Mouse (Mus musculus) stomach, embryonic 14.5 days (tissue): ENCODE measurements around the gene Kcnj10. TPM values are rescaled to one million over a fixed set of nuclear protein-coding genes. Genes with fewer than 3 reads are reported as not detected.

Source experiments
- ATAC-seq: fragments of 200-750 bp; cut with Nextera tagmentation; 2 replicates; pipeline ENCODE4 v1.8.0; 2017; ENCODE audit warnings: low read depth, moderate TSS enrichment; ENCODE audit not compliant: insufficient number of reproducible peaks, insufficient read depth, low FRiP score
- H3K27ac ChIP-seq: fragments of 300-500 bp; sonication (generic); 2 replicates; pipeline ENCODE4 v1.5.1; 2014; ENCODE audit warnings: mild to moderate bottlenecking, low read length, moderate library complexity, mixed read lengths
- H3K27me3 ChIP-seq: fragments of 300-500 bp; sonication (generic); 2 replicates; pipeline ENCODE4 v1.6.1; 2014; ENCODE audit warnings: low read length, control low read depth, mixed read lengths; ENCODE audit not compliant: control insufficient read depth, insufficient read depth
- H3K36me3 ChIP-seq: fragments of 300-500 bp; sonication (generic); 2 replicates; pipeline ENCODE4 v1.6.1; 2014; ENCODE audit warnings: mild to moderate bottlenecking, control low read depth, low read length, moderate library complexity, mixed read lengths; ENCODE audit not compliant: control insufficient read depth, insufficient read depth
- H3K4me1 ChIP-seq: fragments of 300-500 bp; sonication (generic); 2 replicates; pipeline ENCODE4 v1.6.1; 2014; ENCODE audit warnings: low read length, control low read depth, mixed read lengths; ENCODE audit not compliant: control insufficient read depth, insufficient read depth
- H3K4me2 ChIP-seq: fragments of 300-500 bp; sonication (generic); replicated peaks from 2 replicates; pipeline ENCODE4 v1.6.1; 2014; ENCODE audit warnings: low read depth, low read length, control low read depth
- H3K4me3 ChIP-seq: fragments of 300-500 bp; sonication (generic); 2 replicates; pipeline ENCODE4 v1.5.1; 2014; ENCODE audit warnings: low read depth, low read length, control low read depth
- H3K9ac ChIP-seq: fragments of 300-500 bp; sonication (generic); replicated peaks from 2 replicates; pipeline ENCODE4 v1.6.1; 2014; ENCODE audit warnings: low read depth, mild to moderate bottlenecking, control low read depth, low read length, moderate library complexity, mixed read lengths
- H3K9me3 ChIP-seq: fragments of 300-500 bp; sonication (generic); 2 replicates; pipeline ENCODE4 v1.6.1; 2016; ENCODE audit warnings: low read depth, low read length, control low read depth; ENCODE audit not compliant: control insufficient read depth
- WGBS: fragments of 180-500 bp; shearing (Covaris S2); extraction: QIAGEN DNeasy Blood & Tissue Kit; methylation state at CpG from one replicate; pipeline ENCODE4 v1.1.7; 2014; 5-methylcytosine and 5-hydroxymethylcytosine counted together
- polyA plus RNA-seq: library from polyadenylated mRNA; unstranded; fragments of >200 nt; fragmentation: Nextera tagmentation; extraction: Ambion mirVana; gene quantifications from 2 replicates; pipeline ENCODE4 v1.2.1, GENCODE M21; 2014

Gene Kcnj10
- polyA plus RNA-seq, 1 experiment from 2014 or later, result 0.09 TPM

DNA sequence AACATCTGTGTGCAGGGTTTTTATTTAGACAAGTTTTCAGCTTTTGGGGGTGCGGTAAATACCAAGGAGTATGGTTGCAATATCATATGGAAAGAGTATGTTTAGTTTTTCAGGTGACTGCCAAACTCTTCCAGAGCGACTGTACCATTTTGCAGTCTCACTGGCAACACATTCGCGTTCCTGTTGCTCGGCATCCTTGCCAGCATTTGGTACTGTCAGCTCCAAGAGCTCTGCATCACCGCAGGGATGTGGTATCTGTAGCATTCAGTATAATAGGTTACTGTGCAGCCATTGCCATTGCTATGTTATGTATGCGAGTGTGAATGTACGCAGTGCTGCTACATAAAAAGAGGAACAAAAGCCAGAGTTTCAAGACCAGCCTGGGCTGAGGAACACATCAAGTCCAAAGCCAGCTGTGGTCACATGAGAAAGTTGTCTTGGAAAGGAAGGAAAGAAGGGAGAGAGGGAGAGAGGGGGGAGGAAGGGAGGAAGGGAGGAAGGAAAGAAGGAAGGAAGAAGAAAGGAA is 9.5 kb upstream of the Kcnj10 start:
- ATAC-seq, result no peak
- no peak overlapping the region for H3K9ac ChIP-seq
- H3K4me3 ChIP-seq, result no peak overlapping the region
- peaks cover 23% of the 10 kb centered on the region for H3K27me3 ChIP-seq
- H3K27ac ChIP-seq, result no peak overlapping the region
- H3K36me3 ChIP-seq, result no peaks in the 10 kb centered on the region
- no peaks in the 10 kb centered on the region for H3K9me3 ChIP-seq
- H3K4me2 ChIP-seq, result no peak overlapping the region
- 71% methylated on average over 8 of the region's 8 CpGs for WGBS
- H3K4me1 ChIP-seq, result no peaks in the 10 kb centered on the region

DNA sequence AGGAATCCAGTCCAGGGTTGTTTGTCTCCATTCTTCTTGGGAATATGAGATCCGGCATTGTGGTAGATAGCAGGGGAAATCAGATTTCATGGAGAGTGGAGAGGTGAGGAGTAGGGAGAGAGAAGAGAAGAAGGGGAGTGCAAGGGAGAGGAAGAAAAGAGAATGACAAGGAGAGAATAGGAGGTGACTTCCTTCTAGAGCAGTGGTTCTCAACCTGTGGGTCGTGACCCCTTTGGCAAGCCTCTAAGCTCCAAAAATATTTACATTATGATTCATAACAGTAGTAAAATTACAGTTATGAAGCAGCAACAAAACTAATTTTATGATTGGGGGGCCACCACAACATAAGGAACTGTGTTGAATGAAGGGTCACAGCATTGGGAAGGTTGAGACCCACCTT is 8.1 kb upstream of the Kcnj10 start:
- Histone ChIP-seq H3K36me3 (no peaks in the 10 kb centered on the region), H3K4me1 (no peaks in the 10 kb centered on the region), H3K27me3 (peaks cover 9% of the 10 kb centered on the region), H3K27ac (no peak overlapping the region), H3K9me3 (no peaks in the 10 kb centered on the region), H3K4me3 (no peak overlapping the region), H3K4me2 (no peak overlapping the region), H3K9ac (no peak overlapping the region)
- no peak for ATAC-seq
- 84% methylated on average over 2 of the region's 2 CpGs for WGBS

DNA sequence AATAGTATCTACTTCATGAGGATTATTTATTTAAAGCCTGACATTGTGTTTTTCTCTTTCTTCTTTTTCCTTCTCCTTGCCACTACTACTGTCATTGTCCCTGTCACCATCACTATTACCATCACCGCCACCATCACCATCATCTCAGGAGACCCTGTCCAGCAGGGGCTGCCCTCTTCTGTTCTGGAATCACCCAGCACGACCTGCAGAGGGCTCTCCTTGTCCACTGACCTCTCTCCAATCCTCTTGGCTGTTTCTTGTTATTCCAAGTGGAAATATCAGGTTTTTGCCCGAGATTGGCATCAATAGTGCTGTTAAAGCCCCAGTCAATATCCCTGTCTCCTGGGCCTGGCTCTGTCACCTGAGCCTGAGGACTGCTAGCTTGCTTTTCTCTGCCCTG is 7.5 kb upstream of the Kcnj10 start:
- no peak overlapping the region for H3K4me2 ChIP-seq
- H3K27me3 ChIP-seq, result peaks cover 6% of the 10 kb centered on the region
- H3K9ac ChIP-seq, result no peak overlapping the region
- H3K9me3 ChIP-seq, result no peaks in the 10 kb centered on the region
- no peaks in the 10 kb centered on the region for H3K4me1 ChIP-seq
- H3K27ac ChIP-seq, result no peak overlapping the region
- no peak for ATAC-seq
- H3K36me3 ChIP-seq, result no peaks in the 10 kb centered on the region
- no peak overlapping the region for H3K4me3 ChIP-seq
- 17% methylated on average over 3 of the region's 3 CpGs for WGBS

DNA sequence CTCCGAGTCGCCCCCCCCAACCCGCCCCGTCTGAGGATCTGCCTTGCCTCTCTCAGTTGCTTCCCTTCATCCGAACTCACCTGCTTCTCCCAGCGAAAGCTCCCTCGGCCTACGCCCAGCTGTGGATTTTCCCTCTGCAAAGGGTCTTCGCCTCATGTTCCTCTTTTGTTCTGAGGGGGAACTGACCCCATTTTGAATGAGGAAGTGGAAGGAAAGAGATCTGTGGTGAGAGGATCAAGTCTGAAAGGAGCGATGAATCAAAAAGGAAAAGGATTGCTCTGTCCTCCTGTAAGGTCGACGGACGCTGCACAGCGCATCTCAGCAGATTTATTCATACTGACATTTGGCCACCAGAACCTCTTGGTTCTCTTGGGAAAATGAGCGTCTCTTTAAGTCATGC is 5.2 kb upstream of the Kcnj10 start:
- Histone ChIP-seq H3K4me1 (peaks cover 4% of the 10 kb centered on the region; the same call in 1 of the 2 replicates), H3K9ac (no peak overlapping the region), H3K9me3 (no peaks in the 10 kb centered on the region), H3K4me2 (no peak overlapping the region), H3K27me3 (no peaks in the 10 kb centered on the region; the same call in 1 of the 2 replicates), H3K36me3 (no peaks in the 10 kb centered on the region), H3K27ac (no peak overlapping the region), H3K4me3 (no peak overlapping the region)
- ATAC-seq, result no peak
- 72% methylated on average over 15 of the region's 15 CpGs for WGBS

DNA sequence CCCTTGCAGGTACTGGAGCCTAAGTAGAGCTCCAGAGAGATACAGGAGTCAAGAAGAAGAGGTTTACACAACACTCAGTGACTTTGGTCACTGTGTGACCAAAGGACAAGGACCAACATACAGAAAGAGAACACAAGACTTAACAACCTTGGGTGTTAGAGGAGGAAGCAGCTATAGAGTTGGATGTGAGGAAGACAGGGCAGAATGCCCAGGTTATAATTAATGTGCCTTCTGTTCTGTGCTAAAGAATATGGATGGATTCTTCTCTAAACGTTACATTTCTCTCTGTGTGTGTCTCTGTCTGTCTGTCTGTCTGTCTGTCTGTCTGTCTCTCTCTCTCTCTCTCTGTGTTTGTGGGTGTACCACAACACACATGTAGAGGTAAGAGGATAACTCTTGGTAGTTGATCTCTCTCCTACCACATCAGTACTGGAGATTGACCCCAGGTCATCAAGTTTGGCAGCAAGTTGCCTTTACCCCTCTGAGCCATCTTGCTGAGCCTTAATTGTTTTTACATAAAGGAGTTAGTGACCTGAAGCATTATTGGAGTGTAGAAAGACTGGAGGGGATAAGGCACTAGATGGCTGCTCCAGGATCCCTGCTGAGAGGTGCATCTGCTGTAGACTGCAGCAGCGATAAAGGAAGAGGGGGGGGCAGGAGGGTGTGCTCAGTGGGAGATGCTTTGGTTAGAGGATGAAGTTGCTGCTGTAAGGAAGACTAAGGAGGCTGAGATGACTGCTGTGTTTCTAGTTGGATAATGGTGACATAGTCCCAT is 3.4 kb upstream of the Kcnj10 start:
- no peak for ATAC-seq

DNA sequence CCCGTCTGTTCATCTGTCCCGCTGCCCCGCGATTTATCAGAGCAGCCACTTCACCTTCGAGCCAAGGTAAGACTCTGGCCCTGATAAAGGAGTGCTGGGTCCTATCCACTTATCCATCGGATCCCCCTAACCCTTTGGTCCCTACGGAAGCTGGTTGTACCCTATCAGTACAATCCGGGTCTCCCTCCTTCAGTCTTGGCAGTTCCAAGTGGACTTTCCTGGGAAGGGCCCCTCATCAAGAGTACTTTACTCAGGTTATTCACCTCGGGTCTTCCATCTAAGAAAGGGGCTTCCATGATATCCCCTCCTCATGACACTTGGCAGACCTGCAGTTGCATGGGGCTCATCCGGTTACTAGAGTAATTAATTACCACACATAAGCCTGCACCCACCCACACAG is 376 bp downstream of the Kcnj10 start:
- no peak overlapping the region; the same call in 1 of the 2 replicates for H3K9ac ChIP-seq
- 20% methylated on average over 10 of the region's 10 CpGs for WGBS
- peaks cover 9% of the 10 kb centered on the region for H3K27me3 ChIP-seq
- H3K4me1 ChIP-seq, result peaks cover 4% of the 10 kb centered on the region; the same call in 1 of the 2 replicates
- H3K4me2 ChIP-seq, result peak overlapping the region; percentile 64
- H3K9me3 ChIP-seq, result no peaks in the 10 kb centered on the region
- H3K36me3 ChIP-seq, result no peaks in the 10 kb centered on the region
- H3K27ac ChIP-seq, result no peak overlapping the region
- ATAC-seq, result peak; percentile 2; the same call in 1 of the 2 replicates
- H3K4me3 ChIP-seq, result peak overlapping the region; percentile 29

More for the DNA sequence above, 3.4 kb upstream of the Kcnj10 start:
- Histone ChIP-seq H3K9me3 (no peaks in the 10 kb centered on the region), H3K4me2 (no peak overlapping the region), H3K27me3 (peaks cover 9% of the 10 kb centered on the region), H3K4me3 (no peak overlapping the region), H3K9ac (no peak overlapping the region), H3K36me3 (no peaks in the 10 kb centered on the region), H3K27ac (no peak overlapping the region), H3K4me1 (peaks cover 4% of the 10 kb centered on the region; the same call in 1 of the 2 replicates)
- 43% methylated on average over 2 of the region's 2 CpGs for WGBS

DNA sequence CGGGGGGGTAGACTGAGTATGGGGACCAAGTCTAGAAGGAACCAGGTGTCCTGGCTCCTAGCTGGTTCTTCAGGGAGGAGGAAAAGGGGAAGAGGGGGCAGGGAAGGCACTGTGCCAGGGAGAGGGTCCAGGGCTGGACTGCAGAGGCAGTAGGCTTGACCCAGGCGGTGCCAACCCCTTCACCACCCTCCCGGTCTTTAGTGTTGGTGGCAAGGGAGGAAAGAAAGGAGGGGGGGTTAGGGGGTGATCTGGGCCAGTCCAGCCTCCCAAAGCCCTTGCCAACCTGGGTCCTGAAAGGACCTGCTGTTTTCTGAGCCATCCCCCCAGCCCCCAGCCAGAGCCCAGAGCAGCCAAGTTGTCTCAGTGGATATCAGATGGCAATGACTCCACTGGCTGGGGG is 1.7 kb downstream of the Kcnj10 start:
- H3K27me3 ChIP-seq, result peaks cover 9% of the 10 kb centered on the region
- WGBS, result 85% methylated on average over 3 of the region's 3 CpGs

DNA sequence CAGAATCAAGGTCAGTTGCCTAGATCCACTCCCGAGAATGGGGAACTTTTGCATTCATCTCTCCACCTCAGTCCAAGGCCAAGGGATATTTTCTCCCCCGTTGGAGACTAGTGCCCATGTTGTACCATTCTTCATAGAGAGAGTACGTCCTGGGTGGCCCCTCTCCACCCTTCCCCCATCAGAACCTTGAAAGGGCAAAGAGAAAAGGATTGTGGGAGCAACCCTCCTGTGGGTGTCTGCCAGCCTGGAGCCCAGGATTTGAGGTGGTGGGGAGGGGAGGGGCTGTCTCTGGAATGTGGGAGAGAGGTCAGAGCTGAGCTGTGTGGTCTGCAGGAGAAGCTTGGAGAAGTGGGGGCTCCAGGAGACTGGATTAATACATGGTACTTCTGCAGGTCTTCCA is 2.9 kb downstream of the Kcnj10 start:
- no peaks in the 10 kb centered on the region for H3K9me3 ChIP-seq
- H3K36me3 ChIP-seq, result no peaks in the 10 kb centered on the region
- no peak overlapping the region for H3K9ac ChIP-seq
- 50% methylated on average over 3 of the region's 3 CpGs for WGBS
- ATAC-seq, result no peak
- no peak overlapping the region for H3K4me2 ChIP-seq
- H3K4me3 ChIP-seq, result no peak overlapping the region
- H3K4me1 ChIP-seq, result peaks cover 4% of the 10 kb centered on the region; the same call in 1 of the 2 replicates
- peaks cover 9% of the 10 kb centered on the region for H3K27me3 ChIP-seq
- H3K27ac ChIP-seq, result no peak overlapping the region

More for the DNA sequence above, 1.7 kb downstream of the Kcnj10 start:
- no peak for ATAC-seq
- H3K9me3 ChIP-seq, result no peaks in the 10 kb centered on the region
- H3K36me3 ChIP-seq, result no peaks in the 10 kb centered on the region
- H3K9ac ChIP-seq, result no peak overlapping the region
- peaks cover 4% of the 10 kb centered on the region; the same call in 1 of the 2 replicates for H3K4me1 ChIP-seq
- no peak overlapping the region for H3K4me2 ChIP-seq
- H3K27ac ChIP-seq, result no peak overlapping the region
- H3K4me3 ChIP-seq, result no peak overlapping the region
